Comparison of ENCODE assay signal across 12 mouse cellular contexts in the genomic region with DNA sequence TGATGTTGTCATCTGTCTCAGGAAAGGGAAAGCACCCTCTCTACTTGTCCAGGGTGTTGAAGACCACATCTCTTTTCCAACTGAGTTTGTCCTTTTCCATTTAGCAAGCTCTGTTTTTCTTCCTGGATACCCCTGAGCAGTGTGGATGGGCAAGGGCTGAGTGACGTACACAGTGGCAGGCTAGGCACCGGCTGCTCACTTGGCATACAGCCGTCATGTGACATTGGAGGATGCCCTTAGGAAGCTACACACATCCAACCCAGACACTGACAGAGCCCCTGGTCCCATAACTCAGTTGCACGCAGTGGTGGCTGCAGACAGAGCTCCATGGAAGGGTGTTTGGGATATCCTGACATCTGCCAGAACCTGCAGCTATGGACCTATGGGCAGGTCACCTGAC.
"Had no signal": no experiment of that assay in that cellular context is flagged by ENCODE, and none has a peak within 500 bp of the region (broad histone marks: within the 10 kb centered on the region; RNA-seq: fewer than 3 reads in every experiment).

No protein-coding gene starts in this region.

- DNase-seq: left cerebral cortex, postnatal 4 days; liver; liver, embryonic 13.5 days; liver, postnatal 0 days; lung, adult 18-20 months; lung, adult 2 months; lung, embryonic 14.5 days; lung, postnatal 10 days; lung, postnatal 14 days; lung, postnatal 36 days; lung, postnatal 4 days; midbrain, embryonic 14.5 days had no signal
